Mouse (Mus musculus): Measurements from ENCODE around the gene Cby3.
"Not testable (repeated sequence)": the region's sequence is repeated elsewhere in the genome, so short reads cannot be mapped to it uniquely, and the experiment has no call there.

Gene Cby3

GRCm38 (mm10) chr11:50354162-50354561 lies at the start of gene Cby3:
TSS of gene Cby3 (plus strand) at chr11:50354462.
- in situ Hi-C loops (cut with MboI; ENCODE audit: low sequenced_read_pairs), result no loop called here

- in situ Hi-C loops (cut with MboI; ENCODE audit: low sequenced_read_pairs), result no loop called here
These were observed 41.5 kb upstream of the Cby3 start for GRCm38 (mm10) chr11:50312803-50313202.

GRCm38 (mm10) chr11:50319343-50319742 lies 34.9 kb upstream of the Cby3 start:
- in situ Hi-C loops (cut with MboI; ENCODE audit: low sequenced_read_pairs), result not testable (repeated sequence)

- in situ Hi-C loops (cut with MboI; ENCODE audit: low sequenced_read_pairs), result no loop called here
These were observed 33.0 kb upstream of the Cby3 start for GRCm38 (mm10) chr11:50321239-50321638.

- in situ Hi-C loops (cut with MboI; ENCODE audit: low sequenced_read_pairs), result no loop called here
These were observed 31.9 kb upstream of the Cby3 start for GRCm38 (mm10) chr11:50322345-50322744.

- in situ Hi-C loops (cut with MboI; ENCODE audit: low sequenced_read_pairs), result no loop called here
These were observed 30.4 kb upstream of the Cby3 start for GRCm38 (mm10) chr11:50323843-50324242.

GRCm38 (mm10) chr11:50324751-50325471 lies 29.4 kb upstream of the Cby3 start:
- in situ Hi-C loops (cut with MboI; ENCODE audit: low sequenced_read_pairs), result no loop called here

GRCm38 (mm10) chr11:50325496-50326301 lies 28.6 kb upstream of the Cby3 start, which contains the start of gene Canx:
TSS of gene Canx (minus strand) at chr11:50325673.
- in situ Hi-C loops (cut with MboI; ENCODE audit: low sequenced_read_pairs), result no loop called here

GRCm38 (mm10) chr11:50326302-50326966 lies 27.8 kb upstream of the Cby3 start:
- in situ Hi-C loops (cut with MboI; ENCODE audit: low sequenced_read_pairs), result no loop called here

GRCm38 (mm10) chr11:50328075-50328625 lies 26.1 kb upstream of the Cby3 start:
- in situ Hi-C loops (cut with MboI; ENCODE audit: low sequenced_read_pairs), result no loop called here

GRCm38 (mm10) chr11:50329378-50329777 lies 24.9 kb upstream of the Cby3 start:
- in situ Hi-C loops (cut with MboI; ENCODE audit: low sequenced_read_pairs), result no loop called here

GRCm38 (mm10) chr11:50333181-50333580 lies 21.1 kb upstream of the Cby3 start:
- in situ Hi-C loops (cut with MboI; ENCODE audit: low sequenced_read_pairs), result no loop called here

- in situ Hi-C loops (cut with MboI; ENCODE audit: low sequenced_read_pairs), result no loop called here
These were observed 18.1 kb upstream of the Cby3 start for GRCm38 (mm10) chr11:50336126-50336525.

- in situ Hi-C loops (cut with MboI; ENCODE audit: low sequenced_read_pairs), result no loop called here
These were observed 17.4 kb upstream of the Cby3 start for GRCm38 (mm10) chr11:50336891-50337290.

- in situ Hi-C loops (cut with MboI; ENCODE audit: low sequenced_read_pairs), result no loop called here
These were observed 8.8 kb upstream of the Cby3 start for GRCm38 (mm10) chr11:50345486-50345885.

- in situ Hi-C loops (cut with MboI; ENCODE audit: low sequenced_read_pairs), result no loop called here
These were observed 7.8 kb upstream of the Cby3 start for GRCm38 (mm10) chr11:50346256-50347032.

GRCm38 (mm10) chr11:50352177-50352576 lies 2.1 kb upstream of the Cby3 start:
- in situ Hi-C loops (cut with MboI; ENCODE audit: low sequenced_read_pairs), result no loop called here

GRCm38 (mm10) chr11:50354851-50355250 lies 589 bp downstream of the Cby3 start:
- in situ Hi-C loops (cut with MboI; ENCODE audit: low sequenced_read_pairs), result no loop called here

- in situ Hi-C loops (cut with MboI; ENCODE audit: low sequenced_read_pairs), result no loop called here
These were observed 1.1 kb downstream of the Cby3 start for GRCm38 (mm10) chr11:50355395-50355794.
